Mouse (Mus musculus): ENCODE results near the gene Gnai2.
"Not testable (repeated sequence)": the region's sequence is repeated elsewhere in the genome, so short reads cannot be mapped to it uniquely, and the experiment has no call there.

Gnai2 gene

GRCm38 (mm10) chr9:107586974-107587832 lies 48.0 kb downstream of the Gnai2 start, which contains the start of gene Ifrd2:
Gene Ifrd2 (plus strand): TSS chr9:107587642.
- peak; percentile 99 for DNase-seq

GRCm38 (mm10) chr9:107586504-107586903 lies 48.7 kb downstream of the Gnai2 start:
- no peak for DNase-seq

GRCm38 (mm10) chr9:107583174-107583573 lies 52.0 kb downstream of the Gnai2 start:
- DNase-seq, result no peak

- DNase-seq, result no peak
Observed at GRCm38 (mm10) chr9:107582509-107583062, 52.6 kb downstream of the Gnai2 start.

GRCm38 (mm10) chr9:107581584-107581983 lies 53.6 kb downstream of the Gnai2 start:
- no peak for DNase-seq

GRCm38 (mm10) chr9:107580501-107581317 lies 54.5 kb downstream of the Gnai2 start, which contains the start of gene Hyal3:
Gene Hyal3 (plus strand): TSS chr9:107580818.
- DNase-seq, result peak; percentile 91

- no peak for DNase-seq
Observed at GRCm38 (mm10) chr9:107579023-107579900, 55.9 kb downstream of the Gnai2 start.

- no peak for DNase-seq
Observed at GRCm38 (mm10) chr9:107578587-107578986, 56.6 kb downstream of the Gnai2 start, which contains the start of gene Naa80. Gene Naa80 (plus strand): TSS chr9:107578887.

GRCm38 (mm10) chr9:107577871-107578270 lies 57.3 kb downstream of the Gnai2 start:
- DNase-seq, result no peak

- DNase-seq, result peak; percentile 91
Observed at GRCm38 (mm10) chr9:107576357-107577107, 58.6 kb downstream of the Gnai2 start, which contains the start of gene Hyal1. Gene Hyal1 (plus strand): TSS chr9:107576927.

GRCm38 (mm10) chr9:107575579-107576356 lies 59.4 kb downstream of the Gnai2 start:
- no peak for DNase-seq

GRCm38 (mm10) chr9:107573774-107574173 lies 61.4 kb downstream of the Gnai2 start:
- not testable (repeated sequence) for DNase-seq

- no peak for DNase-seq
Observed at GRCm38 (mm10) chr9:107572327-107572662, 62.9 kb downstream of the Gnai2 start.

- no peak for DNase-seq
Observed at GRCm38 (mm10) chr9:107571534-107572326, 63.4 kb downstream of the Gnai2 start.

GRCm38 (mm10) chr9:107570845-107571244 lies 64.3 kb downstream of the Gnai2 start:
- DNase-seq, result no peak

- no peak for DNase-seq
Observed at GRCm38 (mm10) chr9:107570016-107570415, 65.2 kb downstream of the Gnai2 start.

GRCm38 (mm10) chr9:107569270-107569669 lies 65.9 kb downstream of the Gnai2 start:
- DNase-seq, result no peak

- peak; percentile 95 for DNase-seq
Observed at GRCm38 (mm10) chr9:107568331-107569261, 66.6 kb downstream of the Gnai2 start.

Data from embryo, embryonic 11 days (tissue).